ENCODE assay signal across 8 mouse cellular contexts in the genomic region with DNA sequence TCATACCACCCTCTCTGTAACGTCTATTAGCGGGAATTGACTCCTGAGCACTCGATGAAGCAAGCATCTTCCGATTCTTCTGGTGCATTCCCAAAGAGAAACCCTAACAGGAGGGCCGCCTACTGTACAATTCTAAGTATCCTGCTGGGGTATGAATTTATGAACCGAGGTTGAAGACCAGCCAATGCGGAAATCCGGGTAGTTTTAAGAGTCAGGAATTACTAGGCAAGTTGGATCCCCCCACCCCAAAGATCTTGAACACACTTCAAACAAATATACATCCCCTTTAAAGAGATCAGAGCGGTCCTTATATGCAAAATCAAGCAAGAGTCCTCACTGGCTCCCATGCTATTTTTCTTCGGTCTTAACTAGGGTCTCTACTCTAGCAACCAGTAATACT. TPM values are rescaled to one million over a fixed set of nuclear protein-coding genes. Genes with fewer than 3 reads are reported as not detected.
DNase-seq lines count a peak whose midpoint lies in the region; ATAC-seq and TF ChIP-seq lines count a peak whose summit lies in the region.

No protein-coding gene starts in this region.

- peak overlapping the region; percentile 95 for H3K9ac ChIP-seq in intestine, postnatal 0 days (ENCODE audit: low read depth, low read length)

- TF ChIP-seq POLR2A in lung, adult 2 months (IDR thresholded peaks at IDR 0.05; ENCODE audit: borderline replicate concordance, extremely low read depth, low read depth, low read length), result no peak

- peaks cover 11% of the 10 kb centered on the region; the same call in 1 of the 2 replicates for H3K4me1 ChIP-seq in intestine, postnatal 0 days (replicated peaks; ENCODE audit: control insufficient read depth, insufficient read depth, low read length)
- H3K4me1 ChIP-seq in lung, adult 2 months (ENCODE audit: control insufficient read depth, insufficient read depth, low read length), result peaks cover 23% of the 10 kb centered on the region

- H3K27ac ChIP-seq in intestine, postnatal 0 days (ENCODE audit: low read depth, low read length), result peak overlapping the region; percentile 96

- peak; percentile 40 for DNase-seq in adrenal gland, adult 2 months
- DNase-seq in adrenal gland, adult 18-20 months (ENCODE audit: low spot score in 2 of 2), result no peak
- DNase-seq in cerebellum, adult 9-10 months, result peak; percentile 43
- DNase-seq in gastrocnemius, postnatal 14 days, result peak; percentile 43
- DNase-seq in lung, adult 2 months, result no peak
- peak; percentile 29 for DNase-seq in retina, embryonic 14.5 days (ENCODE audit: low spot score)

- intact Hi-C loops in gastrocnemius, postnatal 14 days (cut with DNase I; ENCODE audit: low total_unique reads), result no loop called here

- no peaks in the 10 kb centered on the region for H3K36me3 ChIP-seq in intestine, postnatal 0 days (ENCODE audit: control insufficient read depth, insufficient read depth)

- peak overlapping the region; percentile 93 for H3K4me3 ChIP-seq in intestine, postnatal 0 days (ENCODE audit: low read depth, low read length)
- peak overlapping the region; percentile 88 for H3K4me3 ChIP-seq in lung, adult 2 months (replicated peaks; ENCODE audit: extremely low read depth, low read depth, low read length)

- H3K9me3 ChIP-seq in intestine, postnatal 0 days (ENCODE audit: control insufficient read depth), result no peaks in the 10 kb centered on the region

- peak; percentile 15 for ATAC-seq in CD4-positive, CD25-positive, alpha-beta regulatory T cell, adult 4 months
- ATAC-seq in intestine, postnatal 0 days, result no peak

- peak overlapping the region; percentile 77 for H3K4me2 ChIP-seq in intestine, postnatal 0 days (replicated peaks; ENCODE audit: low read depth)

- under 1% methylated on average over 10 of the region's 10 CpGs for WGBS in intestine, postnatal 0 days
- WGBS in lung, adult 2 months, result under 1% methylated on average over 10 of the region's 10 CpGs

- no peaks in the 10 kb centered on the region for H3K27me3 ChIP-seq in intestine, postnatal 0 days (replicated peaks; ENCODE audit: control insufficient read depth, insufficient read depth, low read length)

- 0 out of 2 replicates have a peak, but pooled peaks have one; percentile 22 for TF ChIP-seq CTCF in intestine, postnatal 0 days (IDR thresholded peaks at IDR 0.05; ENCODE audit: low read depth)
- TF ChIP-seq CTCF in lung, adult 2 months (IDR thresholded peaks at IDR 0.05; ENCODE audit: insufficient read depth, low read length), result no peak

RNA-seq across cellular contexts. Expression of gene Prrc2c, which starts 0.9 kb away (rescaled TPM):
- total RNA-seq in adrenal gland, adult 2 months (2021), result 100 to 1,000 TPM in 1 of 2 experiments, 10 to 100 TPM in 1; 92.4 to 229 TPM
- polyA plus RNA-seq in adrenal gland, adult 2 months (2012; rRNA removed), result 27.8 and 43.9 TPM in 2 replicates
- total RNA-seq in adrenal gland, adult 18-20 months (2021), result 100 to 1,000 TPM; 117 to 194 TPM
- 100 to 1,000 TPM; 259 to 407 TPM for polyA plus RNA-seq in CD4-positive, CD25-positive, alpha-beta regulatory T cell, adult 4 months (2017; shearing (Covaris generic))
- 10 to 100 TPM; 57.9 to 58.5 TPM for total RNA-seq in gastrocnemius, postnatal 14 days (2021)
- 64.4 and 75.8 TPM in 2 replicates for polyA plus RNA-seq in intestine, postnatal 0 days (2015; fragmentation: Nextera tagmentation; extraction: Ambion mirVana)
- polyA plus RNA-seq in lung, adult 2 months (2012; rRNA removed), result 32.5 and 33.5 TPM in 2 replicates

Comparison
In these comparisons a context has a peak if more than half of its experiments do, and no peak if none do; other contexts are left out.
1. DNase-seq: peak in adrenal gland, adult 2 months (single experiment), cerebellum, adult 9-10 months (single experiment), gastrocnemius, postnatal 14 days (single experiment) and retina, embryonic 14.5 days (single experiment); none in adrenal gland, adult 18-20 months (0 of 2) and lung, adult 2 months (single experiment).